Mouse (Mus musculus) CD8-positive naive resting alpha-beta T cell, adult 2 months (primary cell): ENCODE results near the gene Fbxo31.

Source experiments
- DNase-seq, 2 experiments: peaks; one replicate each; pipeline ENCODE4 v3.0.0; 2022; ENCODE audit warnings: low read depth in 2 of 2, low spot score in 2 of 2

Gene Fbxo31

DNA sequence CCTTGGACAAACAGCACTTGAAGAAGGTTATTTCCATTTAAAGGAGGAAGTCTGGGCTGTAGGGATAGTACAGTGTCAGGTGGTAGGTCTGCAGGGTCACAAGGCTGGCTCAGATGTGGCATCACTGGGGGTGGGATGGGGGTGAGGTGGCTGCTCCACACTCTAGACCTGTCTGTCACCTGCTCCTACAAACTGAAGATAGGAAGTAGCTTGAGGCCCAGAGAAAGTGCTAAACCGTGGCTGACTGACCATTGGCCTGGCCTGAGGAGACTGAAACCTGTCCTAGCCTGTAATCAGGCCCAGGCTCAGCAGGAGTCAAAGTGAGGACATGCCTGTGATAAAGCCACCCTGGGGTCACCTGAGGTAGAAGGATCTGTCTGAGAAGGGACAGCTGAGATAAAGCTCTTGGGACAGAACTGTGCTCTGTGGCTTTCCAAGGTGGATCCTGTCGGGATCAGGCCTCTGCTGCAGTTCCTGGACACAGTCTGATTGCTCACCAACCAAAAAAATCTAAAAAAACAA, 10.7 kb upstream of the Fbxo31 start:
- DNase-seq: no peak

- no peak for DNase-seq
These were observed 10.1 kb upstream of the Fbxo31 start for GRCm38 (mm10) chr8:121588750-121589149.

DNA sequence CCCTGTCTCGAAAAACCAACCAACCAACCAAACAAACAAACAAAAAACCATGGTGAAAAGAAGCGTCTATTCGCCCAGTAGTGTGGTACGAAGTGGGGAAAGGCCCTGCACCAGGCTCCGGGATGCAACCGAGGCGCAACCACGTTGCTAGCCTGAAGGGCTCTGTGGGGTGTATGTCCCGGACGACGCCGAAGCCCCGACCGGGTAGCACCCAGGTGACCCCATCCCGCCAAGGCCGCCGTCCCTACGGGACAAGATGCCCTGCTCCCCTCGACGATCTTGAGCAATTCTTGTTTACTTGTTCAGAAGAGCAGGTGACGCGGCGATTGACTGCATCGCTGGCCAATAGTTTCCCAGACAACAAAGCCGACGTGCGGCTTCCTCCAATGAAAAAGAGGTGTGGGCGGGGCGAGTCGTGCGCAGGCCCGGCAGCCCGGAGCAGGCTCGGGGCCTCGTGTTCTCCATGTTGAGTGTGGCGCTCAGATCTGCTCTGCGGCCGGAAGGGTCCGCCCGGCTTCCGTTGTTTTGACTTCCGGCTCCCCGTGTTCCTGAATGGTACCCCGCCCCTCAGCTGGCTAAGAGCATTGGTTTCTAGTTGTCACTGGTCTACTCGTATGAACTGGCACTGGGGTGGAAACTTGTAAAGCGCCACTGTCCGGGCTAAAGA, 6.7 kb upstream of the Fbxo31 start:
- DNase-seq: peak; percentile 98

DNA sequence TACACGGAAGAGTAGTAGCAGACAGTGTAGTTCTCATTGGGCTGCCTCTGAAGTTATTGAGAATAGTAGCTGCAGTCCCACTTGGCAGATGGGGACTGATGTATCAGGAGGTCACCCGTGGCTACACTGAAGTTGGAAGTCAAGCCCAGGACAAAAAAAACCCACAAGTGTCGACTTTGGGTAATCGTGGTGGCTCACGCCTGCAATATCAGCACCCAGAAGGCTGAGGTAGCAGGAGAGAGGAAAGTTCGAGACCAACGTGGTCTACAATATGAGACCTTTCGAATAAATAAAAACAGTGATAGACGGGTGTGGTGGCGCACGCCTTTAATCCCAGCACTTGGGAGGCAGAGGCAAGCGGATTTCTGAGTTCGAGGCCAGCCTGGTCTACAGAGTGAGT, 6.1 kb upstream of the Fbxo31 start:
- DNase-seq: no peak

DNA sequence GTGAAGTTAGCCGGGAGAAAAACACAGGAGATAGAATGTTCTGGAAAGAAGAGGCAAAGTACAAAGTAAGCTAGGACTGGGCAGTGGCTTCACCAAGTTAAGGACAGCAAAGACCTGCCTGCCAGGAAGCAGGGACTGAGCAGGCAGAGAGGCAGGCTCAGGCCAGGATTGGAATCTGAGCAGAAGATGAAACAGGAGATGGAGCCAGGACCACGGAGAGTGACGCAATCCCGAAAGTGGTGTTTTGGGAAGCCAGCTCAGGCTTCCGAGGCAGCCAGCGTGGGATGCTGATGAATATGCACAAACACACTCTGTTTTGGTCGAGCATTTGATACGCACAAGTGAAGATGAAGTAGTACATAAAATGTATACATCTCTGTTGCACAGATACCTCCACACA, 5.0 kb upstream of the Fbxo31 start:
- no peak for DNase-seq

- DNase-seq: no peak
These were observed 1.9 kb upstream of the Fbxo31 start for GRCm38 (mm10) chr8:121580465-121580864.

DNA sequence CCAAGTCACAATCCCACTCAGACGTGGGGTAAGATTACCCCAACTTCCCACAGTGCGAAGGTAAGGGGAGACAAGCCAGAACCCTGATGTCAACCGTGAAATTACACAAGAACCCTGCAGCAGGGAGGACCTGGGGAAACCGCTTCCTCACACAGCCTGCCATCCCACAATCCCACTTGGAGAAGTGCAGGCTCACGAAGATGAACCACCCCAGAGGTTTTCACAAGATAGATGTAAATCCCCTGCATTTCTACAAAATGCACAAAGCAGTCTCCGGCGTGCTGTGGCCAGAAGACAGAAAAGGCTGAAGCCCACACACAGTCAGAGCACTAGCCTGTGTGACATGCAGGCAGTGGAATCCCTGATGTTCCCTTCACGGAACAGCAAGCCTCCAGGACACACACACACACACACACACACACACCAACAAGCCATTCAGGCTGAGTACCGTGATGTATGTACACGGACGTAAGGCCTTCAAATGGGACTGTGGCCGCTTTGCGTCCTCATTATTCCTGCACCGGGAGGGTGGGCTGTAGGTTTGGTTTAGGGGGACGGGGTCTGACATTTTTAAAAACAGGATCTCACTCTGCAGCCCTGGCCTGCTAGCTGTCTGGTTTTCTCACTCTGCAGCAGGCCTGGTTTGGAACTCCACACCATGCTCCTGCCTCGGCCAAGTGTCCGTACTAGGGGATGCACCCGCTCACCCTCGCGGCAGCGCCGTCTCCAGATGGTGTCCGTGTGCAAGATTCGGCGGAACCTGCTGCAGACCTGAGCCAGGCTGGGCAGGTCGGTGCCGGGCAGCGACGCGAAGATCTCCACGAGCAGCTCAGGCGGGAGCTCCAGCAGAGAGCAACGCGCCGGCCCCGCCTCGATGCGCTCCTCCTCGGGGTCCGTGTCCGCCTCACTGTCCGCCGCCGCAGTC, 593 bp downstream of the Fbxo31 start:
- DNase-seq: no peak

DNA sequence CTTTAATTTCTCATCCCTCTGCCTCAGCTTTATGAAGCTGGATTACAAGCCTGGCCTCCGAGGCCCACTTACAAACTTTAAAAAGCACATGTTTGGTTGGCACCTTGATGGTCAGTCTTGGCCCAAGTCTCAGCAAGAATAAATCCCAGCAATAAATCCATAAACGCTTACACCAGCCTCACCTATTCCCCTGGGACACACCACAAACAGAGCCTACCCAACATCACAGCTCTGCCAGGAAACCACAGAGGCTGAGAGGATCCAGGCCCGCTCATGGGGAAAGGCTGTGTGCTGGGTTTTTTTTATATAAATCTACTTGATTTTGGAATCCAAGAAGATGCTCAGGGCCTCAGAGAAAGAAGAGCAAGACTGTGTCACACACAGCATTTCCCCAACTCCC, 2.9 kb downstream of the Fbxo31 start:
- no peak for DNase-seq

GRCm38 (mm10) chr8:121573275-121573674, 5.3 kb downstream of the Fbxo31 start:
- no peak for DNase-seq

DNA sequence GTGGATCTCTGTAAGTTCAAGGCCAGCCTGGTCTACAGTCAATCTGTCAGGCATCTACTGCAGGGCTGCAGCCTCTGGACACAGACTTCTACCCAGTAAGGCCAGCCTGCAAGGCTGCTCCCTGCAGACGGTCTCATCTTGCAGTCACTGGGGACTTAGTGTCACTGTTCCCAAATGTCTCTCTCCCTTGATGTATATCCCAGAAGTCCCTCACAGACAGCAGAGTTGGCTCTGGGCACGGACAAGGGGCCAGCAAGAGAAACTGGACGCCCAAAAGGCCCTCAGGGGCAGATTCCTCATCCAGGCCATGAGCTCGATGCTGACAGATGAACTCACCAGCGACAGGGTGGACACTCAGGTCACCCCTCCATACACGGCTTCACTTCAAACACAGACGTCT, 6.5 kb downstream of the Fbxo31 start:
- DNase-seq: no peak

DNA sequence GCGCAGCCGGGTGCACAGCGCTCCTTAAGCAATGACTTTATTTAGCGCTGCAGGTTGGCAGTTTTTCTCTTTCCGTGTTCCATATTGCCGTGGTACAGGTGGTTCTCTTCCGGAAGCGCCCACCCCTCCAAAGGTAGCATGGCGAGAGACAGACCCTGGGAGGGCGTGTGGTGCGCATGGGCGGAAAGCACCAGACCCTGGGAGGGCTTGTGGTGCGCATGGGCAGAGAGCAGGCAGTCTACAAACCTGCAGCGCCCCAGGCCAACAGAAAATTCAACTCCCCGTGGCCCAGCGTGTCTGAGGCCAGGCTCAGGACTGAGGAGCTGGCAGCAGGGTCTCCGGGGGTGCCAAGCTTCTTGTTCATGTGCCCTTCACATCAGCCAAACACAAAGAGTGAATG, 7.8 kb downstream of the Fbxo31 start:
- no peak for DNase-seq

- DNase-seq: no peak
These were observed 8.3 kb downstream of the Fbxo31 start for GRCm38 (mm10) chr8:121570335-121570734.

DNA sequence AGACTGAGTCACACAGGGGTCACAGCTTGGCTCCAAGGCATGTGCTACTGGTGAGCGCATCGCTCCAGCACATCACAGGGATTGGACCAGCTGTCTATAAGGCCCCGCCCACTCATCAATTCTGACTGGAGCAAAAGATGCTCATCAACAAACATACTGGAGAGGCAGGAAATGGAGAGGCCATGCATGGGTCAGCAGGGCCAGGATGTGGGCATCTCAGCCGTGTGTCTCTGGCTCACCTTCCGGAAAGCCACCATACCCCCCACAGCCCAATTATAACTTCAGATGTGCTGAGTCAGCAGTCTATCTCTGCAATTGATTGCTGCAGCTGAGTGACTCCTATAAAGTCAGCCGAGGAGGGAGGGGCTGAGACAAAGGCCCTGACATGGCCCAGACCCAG, 10.3 kb downstream of the Fbxo31 start:
- DNase-seq: no peak

GRCm38 (mm10) chr8:121563701-121564100, 14.9 kb downstream of the Fbxo31 start:
- no peak for DNase-seq

- no peak for DNase-seq
These were observed 15.7 kb downstream of the Fbxo31 start for GRCm38 (mm10) chr8:121562941-121563351.

- DNase-seq: no peak
These were observed 16.8 kb downstream of the Fbxo31 start for GRCm38 (mm10) chr8:121561636-121562345.

GRCm38 (mm10) chr8:121560432-121561100, 18.0 kb downstream of the Fbxo31 start:
- DNase-seq: no peak

- DNase-seq: no peak
These were observed 18.8 kb downstream of the Fbxo31 start for GRCm38 (mm10) chr8:121559801-121560200.

- no peak for DNase-seq
These were observed 20.1 kb downstream of the Fbxo31 start for GRCm38 (mm10) chr8:121558538-121558937.

GRCm38 (mm10) chr8:121557746-121558145, 20.9 kb downstream of the Fbxo31 start:
- no peak for DNase-seq
